Mouse (Mus musculus) layer of hippocampus, adult 9-11 months (tissue): Measurements from ENCODE around the gene Nuak1.
"Not testable (repeated sequence)": the region's sequence is repeated elsewhere in the genome, so short reads cannot be mapped to it uniquely, and the experiment has no call there.

Experiments
- DNase-seq: peaks from one replicate; pipeline ENCODE4 v3.0.0; 2022

Gene Nuak1

GRCm38 (mm10) chr10:84440541-84441433 lies at the start of gene Nuak1:
Gene Nuak1, minus strand, starts transcription at chr10:84440597.
- DNase-seq: peak; percentile 93

- DNase-seq: no peak
These were observed 49.7 kb upstream of the Nuak1 start for GRCm38 (mm10) chr10:84490115-84490514.

GRCm38 (mm10) chr10:84488315-84488714 lies 47.9 kb upstream of the Nuak1 start:
- peak; percentile 24 for DNase-seq

GRCm38 (mm10) chr10:84484661-84485060 lies 44.3 kb upstream of the Nuak1 start:
- DNase-seq: no peak

- no peak for DNase-seq
These were observed 43.2 kb upstream of the Nuak1 start for GRCm38 (mm10) chr10:84483553-84483952.

- no peak for DNase-seq
These were observed 42.7 kb upstream of the Nuak1 start for GRCm38 (mm10) chr10:84483069-84483468.

- DNase-seq: not testable (repeated sequence)
These were observed 42.0 kb upstream of the Nuak1 start for GRCm38 (mm10) chr10:84482418-84482817.

GRCm38 (mm10) chr10:84481327-84481671 lies 40.9 kb upstream of the Nuak1 start:
- no peak for DNase-seq

- DNase-seq: no peak
These were observed 40.4 kb upstream of the Nuak1 start for GRCm38 (mm10) chr10:84480667-84481326.

- DNase-seq: no peak
These were observed 39.7 kb upstream of the Nuak1 start for GRCm38 (mm10) chr10:84480146-84480545.

GRCm38 (mm10) chr10:84477613-84478076 lies 37.2 kb upstream of the Nuak1 start:
- no peak for DNase-seq

GRCm38 (mm10) chr10:84477045-84477612 lies 36.7 kb upstream of the Nuak1 start:
- no peak for DNase-seq

- DNase-seq: peak; percentile 54
These were observed 27.3 kb upstream of the Nuak1 start for GRCm38 (mm10) chr10:84467555-84468164.

- no peak for DNase-seq
These were observed 25.1 kb upstream of the Nuak1 start for GRCm38 (mm10) chr10:84465511-84465910.

GRCm38 (mm10) chr10:84460420-84461101 lies 20.2 kb upstream of the Nuak1 start:
- DNase-seq: no peak

GRCm38 (mm10) chr10:84458094-84458493 lies 17.7 kb upstream of the Nuak1 start:
- DNase-seq: no peak

- DNase-seq: no peak
These were observed 17.1 kb upstream of the Nuak1 start for GRCm38 (mm10) chr10:84457539-84457938.

GRCm38 (mm10) chr10:84456632-84457320 lies 16.4 kb upstream of the Nuak1 start:
- no peak for DNase-seq

GRCm38 (mm10) chr10:84451883-84452282 lies 11.5 kb upstream of the Nuak1 start:
- no peak for DNase-seq

- peak; percentile 67 for DNase-seq
These were observed 10.3 kb upstream of the Nuak1 start for GRCm38 (mm10) chr10:84450654-84451053.

- DNase-seq: no peak
These were observed 9.3 kb upstream of the Nuak1 start for GRCm38 (mm10) chr10:84449733-84450132.

GRCm38 (mm10) chr10:84447411-84447821 lies 7.0 kb upstream of the Nuak1 start:
- no peak for DNase-seq
